Mouse (Mus musculus) limb, embryonic 15.5 days (tissue): ENCODE measurements at regions not wholly inside any gene's neighbourhood (a gene's known extent, or its start where the extent isn't known, plus 50 kb on each side); places are given as distances from the start of the nearest gene placed in this dataset.

Experiments used
- ATAC-seq: fragments of 200-750 bp; cut with Nextera tagmentation; 2 replicates; pipeline ENCODE4 v1.8.0; 2017; ENCODE audit warnings: low read depth, moderate TSS enrichment; ENCODE audit not compliant: insufficient number of reproducible peaks, low FRiP score, low TSS enrichment
- H3K27ac ChIP-seq: fragments of 300-500 bp; sonication (generic); 2 replicates; pipeline ENCODE4 v1.5.1; 2015; ENCODE audit warnings: moderate library complexity, mild to moderate bottlenecking, inconsistent platforms
- H3K27me3 ChIP-seq: fragments of 300-500 bp; sonication (generic); 2 replicates; pipeline ENCODE4 v1.6.1; 2015; ENCODE audit warnings: inconsistent platforms
- H3K36me3 ChIP-seq: fragments of 300-500 bp; sonication (generic); 2 replicates; pipeline ENCODE4 v1.6.1; 2015; ENCODE audit warnings: inconsistent platforms
- H3K4me1 ChIP-seq: fragments of 300-500 bp; sonication (generic); 2 replicates; pipeline ENCODE4 v1.6.1; 2015; ENCODE audit warnings: inconsistent platforms
- H3K4me2 ChIP-seq: fragments of 300-500 bp; sonication (generic); 2 replicates; pipeline ENCODE4 v1.6.1; 2015; ENCODE audit warnings: mild to moderate bottlenecking, inconsistent platforms
- H3K4me3 ChIP-seq: fragments of 300-500 bp; sonication (generic); 2 replicates; pipeline ENCODE4 v1.5.1; 2015; ENCODE audit warnings: mild to moderate bottlenecking, inconsistent platforms
- H3K9ac ChIP-seq: fragments of 300-500 bp; sonication (generic); 2 replicates; pipeline ENCODE4 v1.6.1; 2015; ENCODE audit warnings: inconsistent platforms
- H3K9me3 ChIP-seq: fragments of 300-500 bp; sonication (generic); 2 replicates; pipeline ENCODE4 v1.6.1; 2016; ENCODE audit warnings: inconsistent platforms
- WGBS: fragments of 180-500 bp; shearing (Covaris S2); methylation state at CpG from one replicate; pipeline ENCODE4 v1.1.7; 2015; 5-methylcytosine and 5-hydroxymethylcytosine counted together

DNA sequence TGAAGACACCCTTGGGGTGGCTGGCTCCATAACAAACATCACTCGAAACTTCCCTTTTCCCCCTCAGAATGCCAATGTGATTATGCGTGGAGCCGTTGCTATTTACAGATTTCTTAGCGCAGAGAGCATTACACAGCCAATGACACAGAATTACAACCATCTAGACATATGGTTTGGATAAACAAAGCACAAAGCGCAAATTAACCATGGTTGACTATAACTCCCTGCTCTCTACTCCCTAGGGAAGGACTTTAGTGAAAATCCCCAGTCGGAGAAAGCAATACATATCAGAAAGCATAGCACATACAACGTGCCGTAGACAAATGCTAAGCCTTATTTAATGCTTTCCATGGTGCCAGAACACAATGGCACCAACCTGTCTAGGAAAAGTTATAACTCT is 131.8 kb downstream of the Tshz3 start:
- no peaks in the 10 kb centered on the region for H3K9me3 ChIP-seq
- no peak for ATAC-seq
- H3K4me2 ChIP-seq: no peak overlapping the region
- no peaks in the 10 kb centered on the region for H3K36me3 ChIP-seq
- H3K4me3 ChIP-seq: no peak overlapping the region
- WGBS: 55% methylated on average over 8 of the region's 8 CpGs
- H3K27me3 ChIP-seq: no peaks in the 10 kb centered on the region
- no peak overlapping the region for H3K9ac ChIP-seq
- H3K27ac ChIP-seq: no peak overlapping the region
- no peaks in the 10 kb centered on the region for H3K4me1 ChIP-seq

DNA sequence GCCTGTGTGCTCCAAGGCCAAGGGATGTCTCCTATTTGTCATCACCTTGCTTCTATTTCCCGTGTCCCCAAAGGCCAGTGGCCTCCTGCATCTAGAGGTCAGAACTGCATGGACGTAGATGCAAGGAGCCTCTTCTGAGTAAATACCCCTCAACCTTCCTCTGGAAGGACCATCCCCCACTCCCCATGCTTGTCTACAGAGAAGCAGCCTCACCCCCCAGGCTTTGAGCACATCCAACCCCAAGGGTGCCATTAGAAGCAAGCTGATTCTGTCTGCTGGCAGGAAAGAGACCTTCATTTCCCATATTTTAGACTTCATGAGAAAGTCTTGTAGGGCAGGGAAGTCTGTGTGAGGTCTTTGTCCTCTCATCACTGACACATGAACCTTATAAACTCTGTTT is 132.2 kb downstream of the Tshz3 start:
- Histone ChIP-seq H3K27me3 (no peaks in the 10 kb centered on the region), H3K27ac (no peak overlapping the region), H3K4me1 (no peaks in the 10 kb centered on the region), H3K9me3 (no peaks in the 10 kb centered on the region), H3K9ac (no peak overlapping the region), H3K36me3 (no peaks in the 10 kb centered on the region), H3K4me3 (no peak overlapping the region), H3K4me2 (no peak overlapping the region)
- ATAC-seq: no peak
- 70% methylated on average over 2 of the region's 2 CpGs for WGBS

DNA sequence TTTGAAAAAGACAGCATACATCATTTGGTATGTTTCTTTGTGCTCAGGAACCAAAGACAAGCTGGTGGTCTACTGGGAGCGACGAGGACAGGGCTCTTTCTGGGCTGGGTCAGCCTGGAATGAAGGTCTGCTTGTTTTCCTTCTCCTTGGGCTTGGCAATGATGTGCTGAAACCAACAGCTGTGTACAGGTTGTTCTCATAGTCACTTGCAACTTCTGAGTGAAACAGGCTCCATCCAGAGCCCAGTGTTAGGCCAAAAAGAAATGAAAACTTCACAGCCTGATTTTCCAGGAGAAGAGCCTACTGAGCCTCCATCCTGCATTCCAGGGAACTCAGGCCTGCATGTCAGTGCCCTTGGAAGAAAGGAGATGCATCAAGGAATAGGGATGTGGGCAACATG is 150.4 kb downstream of the Tshz3 start:
- Histone ChIP-seq H3K4me1 (no peaks in the 10 kb centered on the region), H3K36me3 (no peaks in the 10 kb centered on the region), H3K27me3 (no peaks in the 10 kb centered on the region), H3K9ac (no peak overlapping the region), H3K4me2 (no peak overlapping the region), H3K27ac (no peak overlapping the region), H3K9me3 (no peaks in the 10 kb centered on the region), H3K4me3 (no peak overlapping the region)
- ATAC-seq: no peak
- WGBS: 79% methylated on average over 2 of the region's 2 CpGs

DNA sequence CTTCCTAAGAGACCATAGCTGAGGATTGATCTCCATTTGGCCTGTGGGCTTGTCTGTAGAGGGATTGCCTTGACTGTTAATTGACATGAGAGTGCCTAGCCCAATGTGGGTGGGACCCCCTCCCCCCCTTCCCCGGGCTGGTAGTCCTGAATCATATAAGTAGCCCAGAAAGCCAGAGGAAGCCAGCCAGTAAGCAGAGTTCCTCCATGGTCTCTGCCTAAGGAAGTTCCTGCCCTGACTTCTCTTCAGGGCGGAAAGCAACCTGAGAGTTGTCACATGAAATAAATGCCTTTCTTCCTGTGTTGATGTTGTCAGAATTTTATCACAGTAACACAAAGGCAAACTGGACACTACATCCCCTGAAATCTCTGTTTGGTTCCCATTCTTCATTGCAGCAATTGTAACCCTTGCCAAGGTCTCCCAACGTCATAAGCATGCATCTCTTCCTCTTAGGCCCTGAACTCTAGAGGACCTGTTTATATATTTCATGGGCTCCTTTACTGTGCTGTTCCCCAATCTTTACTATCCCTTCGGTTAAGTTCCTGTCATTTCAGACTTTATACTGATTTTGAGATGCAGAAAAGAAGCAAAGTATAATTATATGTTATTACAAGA is 153.5 kb downstream of the Tshz3 start:
- no peak overlapping the region for H3K27ac ChIP-seq
- no peaks in the 10 kb centered on the region for H3K9me3 ChIP-seq
- no peak overlapping the region for H3K4me2 ChIP-seq
- H3K36me3 ChIP-seq: no peaks in the 10 kb centered on the region
- no peak overlapping the region for H3K4me3 ChIP-seq
- H3K9ac ChIP-seq: no peak overlapping the region
- H3K27me3 ChIP-seq: no peaks in the 10 kb centered on the region
- WGBS: 71% methylated on average over 4 of the region's 4 CpGs
- no peak for ATAC-seq
- no peaks in the 10 kb centered on the region for H3K4me1 ChIP-seq

DNA sequence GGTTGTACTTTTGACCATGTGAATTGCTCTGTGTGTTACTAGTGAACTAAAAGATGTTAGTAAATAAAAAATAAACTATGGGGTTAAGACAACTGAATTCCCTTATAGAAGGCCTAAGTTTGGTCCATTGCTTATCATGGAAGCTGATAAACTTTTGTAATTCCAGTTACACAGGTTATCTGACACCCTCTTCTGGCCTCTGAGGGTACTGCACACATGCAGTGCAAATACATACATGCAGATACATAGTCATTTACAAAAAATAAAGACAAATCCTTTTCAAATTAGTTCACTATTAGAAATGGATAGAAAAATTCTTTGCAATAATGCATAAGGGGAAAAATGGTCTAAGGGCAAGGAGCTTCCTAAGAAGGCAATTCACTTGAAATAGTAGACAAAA is 156.4 kb downstream of the Tshz3 start:
- H3K27ac ChIP-seq: no peak overlapping the region
- H3K36me3 ChIP-seq: no peaks in the 10 kb centered on the region
- H3K9me3 ChIP-seq: no peaks in the 10 kb centered on the region
- H3K4me3 ChIP-seq: no peak overlapping the region
- no peaks in the 10 kb centered on the region for H3K4me1 ChIP-seq
- ATAC-seq: no peak
- H3K9ac ChIP-seq: no peak overlapping the region
- H3K4me2 ChIP-seq: no peak overlapping the region
- H3K27me3 ChIP-seq: no peaks in the 10 kb centered on the region

DNA sequence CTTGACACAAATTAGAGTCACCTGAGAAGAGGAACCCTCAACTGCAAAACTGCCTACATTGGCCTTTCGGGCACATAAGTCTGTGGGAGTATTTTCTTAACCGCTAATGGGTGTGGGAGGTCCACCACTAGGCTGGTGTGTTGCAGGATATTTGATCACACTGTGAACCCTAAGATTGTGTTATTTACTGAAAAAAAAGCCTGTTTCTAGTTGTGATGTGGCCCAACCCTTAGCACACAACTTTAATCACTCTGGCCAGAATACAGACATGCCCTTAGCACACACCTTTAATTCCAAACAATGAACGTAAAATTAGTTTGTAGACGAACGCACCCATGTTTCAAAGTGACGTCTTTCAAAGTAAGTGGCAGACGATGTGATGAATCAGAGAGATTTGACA is 161.5 kb downstream of the Tshz3 start:
- Histone ChIP-seq H3K4me3 (no peak overlapping the region), H3K4me1 (no peaks in the 10 kb centered on the region), H3K27me3 (no peaks in the 10 kb centered on the region), H3K36me3 (no peaks in the 10 kb centered on the region), H3K9me3 (no peaks in the 10 kb centered on the region), H3K4me2 (no peak overlapping the region), H3K9ac (no peak overlapping the region), H3K27ac (no peak overlapping the region)
- no peak for ATAC-seq
- WGBS: 82% methylated on average over 7 of the region's 7 CpGs

DNA sequence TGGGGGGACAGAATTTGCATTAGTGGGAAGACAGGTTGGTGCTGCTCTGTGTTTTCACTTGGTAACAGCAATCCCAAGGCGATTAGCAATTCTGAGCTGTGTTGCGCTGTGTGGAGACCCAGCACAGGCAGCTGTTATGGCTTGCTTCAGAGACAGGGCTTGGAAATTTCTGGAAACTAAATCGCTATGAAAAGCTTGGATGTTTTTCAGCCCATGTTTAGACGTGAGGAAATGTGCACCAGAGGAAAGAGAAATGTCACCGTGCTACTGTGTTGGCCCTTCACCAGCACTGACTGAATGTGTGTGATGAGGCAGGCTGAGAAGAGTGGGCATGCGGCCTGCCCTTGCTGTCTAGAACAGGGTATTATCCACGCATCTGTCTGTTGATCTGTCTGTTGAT is 164.6 kb downstream of the Tshz3 start:
- no peaks in the 10 kb centered on the region for H3K4me1 ChIP-seq
- no peak overlapping the region for H3K4me2 ChIP-seq
- ATAC-seq: no peak
- H3K27ac ChIP-seq: no peak overlapping the region
- no peak overlapping the region for H3K4me3 ChIP-seq
- no peaks in the 10 kb centered on the region for H3K27me3 ChIP-seq
- no peak overlapping the region for H3K9ac ChIP-seq
- H3K9me3 ChIP-seq: no peaks in the 10 kb centered on the region
- no peaks in the 10 kb centered on the region for H3K36me3 ChIP-seq
- 87% methylated on average over 7 of the region's 7 CpGs for WGBS

DNA sequence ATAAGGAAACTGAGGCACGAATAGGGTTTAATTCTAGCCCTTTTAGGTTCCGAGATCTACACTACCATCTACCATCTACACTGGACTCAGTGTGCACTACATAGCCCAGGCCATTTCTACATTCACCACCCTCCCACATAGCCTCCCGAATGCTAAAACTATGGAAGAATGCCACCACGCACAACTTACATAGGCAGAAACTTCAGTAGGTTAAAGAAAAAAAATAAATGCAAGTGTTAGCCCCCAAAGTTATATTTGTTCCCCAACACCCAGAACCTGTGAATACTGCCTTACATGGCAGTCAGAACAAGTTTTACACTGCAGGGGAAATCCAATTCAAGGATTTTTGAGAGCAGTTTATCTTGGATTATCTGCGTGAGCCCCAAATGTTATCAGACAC is 165.8 kb downstream of the Tshz3 start:
- Histone ChIP-seq H3K27me3 (no peaks in the 10 kb centered on the region), H3K27ac (no peak overlapping the region), H3K4me3 (no peak overlapping the region), H3K4me2 (no peak overlapping the region), H3K9ac (no peak overlapping the region), H3K4me1 (no peaks in the 10 kb centered on the region), H3K9me3 (no peaks in the 10 kb centered on the region), H3K36me3 (no peaks in the 10 kb centered on the region)
- ATAC-seq: no peak
- WGBS: 93% methylated on average over 5 of the region's 5 CpGs

DNA sequence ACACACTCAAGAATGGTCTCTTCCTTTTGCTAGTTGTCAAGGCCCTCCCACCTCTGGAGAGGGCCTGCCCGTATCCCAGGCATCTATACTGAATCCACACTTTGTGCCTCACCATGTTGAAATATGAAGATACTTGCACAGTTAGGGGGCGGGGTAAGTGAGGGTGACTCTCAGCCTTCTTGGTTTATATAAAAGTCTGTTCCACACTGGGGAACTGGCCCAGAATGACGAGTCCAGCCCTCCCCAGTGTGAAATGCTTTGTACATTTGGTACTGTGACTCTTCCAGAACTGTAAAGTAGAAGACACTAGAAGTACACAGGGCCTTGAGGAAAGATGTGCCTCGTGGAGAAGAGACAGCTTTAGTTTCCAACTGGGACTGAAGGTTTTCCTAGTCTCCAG is 166.8 kb downstream of the Tshz3 start:
- Histone ChIP-seq H3K4me2 (no peak overlapping the region), H3K9ac (no peak overlapping the region), H3K27me3 (no peaks in the 10 kb centered on the region), H3K27ac (no peak overlapping the region), H3K36me3 (no peaks in the 10 kb centered on the region), H3K4me3 (no peak overlapping the region), H3K9me3 (no peaks in the 10 kb centered on the region), H3K4me1 (no peaks in the 10 kb centered on the region)
- WGBS: 76% methylated on average over 4 of the region's 4 CpGs
- ATAC-seq: no peak

DNA sequence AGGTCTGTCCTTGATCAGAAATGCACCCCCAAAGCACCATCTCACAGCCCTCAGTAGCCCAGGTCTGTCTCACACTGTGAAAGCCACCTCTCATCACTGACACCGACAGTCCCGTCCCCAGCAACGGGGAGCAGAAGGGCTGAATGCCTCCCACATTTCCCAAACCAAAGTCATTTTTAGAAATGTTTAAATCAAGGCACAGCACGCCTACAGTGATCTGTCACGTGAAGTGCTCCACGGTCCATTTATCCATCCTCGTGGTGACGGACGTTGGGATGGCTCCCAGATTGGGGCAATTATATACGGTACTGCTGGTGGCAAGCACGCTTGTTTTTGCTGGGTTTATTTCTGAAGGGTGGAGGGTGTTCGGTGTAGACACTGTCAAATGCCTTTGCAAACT is 168.7 kb downstream of the Tshz3 start:
- H3K27me3 ChIP-seq: no peaks in the 10 kb centered on the region
- ATAC-seq: no peak
- no peak overlapping the region for H3K9ac ChIP-seq
- WGBS: 82% methylated on average over 12 of the region's 12 CpGs
- H3K4me3 ChIP-seq: no peak overlapping the region
- H3K27ac ChIP-seq: no peak overlapping the region
- H3K4me1 ChIP-seq: no peaks in the 10 kb centered on the region
- H3K36me3 ChIP-seq: no peaks in the 10 kb centered on the region
- H3K9me3 ChIP-seq: no peaks in the 10 kb centered on the region
- no peak overlapping the region for H3K4me2 ChIP-seq

DNA sequence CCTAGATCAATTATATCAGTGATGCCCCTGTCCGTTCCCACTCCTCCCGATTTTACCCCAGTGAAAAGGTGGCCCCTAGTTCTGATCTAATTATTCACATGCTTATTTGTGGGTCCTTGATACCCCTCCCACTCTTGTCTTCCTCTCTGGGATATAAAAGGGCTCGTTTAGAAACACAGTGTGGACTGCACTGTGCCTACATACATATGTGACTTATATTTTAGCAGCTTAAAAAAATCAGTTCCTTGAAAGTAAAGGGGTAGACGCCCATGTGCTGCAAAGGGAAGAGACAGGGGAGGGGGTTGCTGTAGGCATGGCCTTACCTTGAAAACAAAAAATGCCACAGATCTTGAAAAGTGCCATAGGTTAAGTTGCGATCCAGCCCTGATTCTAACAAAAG is 176.1 kb downstream of the Tshz3 start:
- H3K9me3 ChIP-seq: no peaks in the 10 kb centered on the region
- ATAC-seq: no peak
- 60% methylated on average over 5 of the region's 5 CpGs for WGBS
- H3K27me3 ChIP-seq: no peaks in the 10 kb centered on the region
- no peaks in the 10 kb centered on the region for H3K36me3 ChIP-seq
- H3K27ac ChIP-seq: no peak overlapping the region
- H3K4me3 ChIP-seq: no peak overlapping the region
- H3K4me1 ChIP-seq: 0 out of 2 replicates have a peak, but pooled peaks cover 4% of the 10 kb centered on the region
- H3K4me2 ChIP-seq: no peak overlapping the region
- no peak overlapping the region for H3K9ac ChIP-seq

DNA sequence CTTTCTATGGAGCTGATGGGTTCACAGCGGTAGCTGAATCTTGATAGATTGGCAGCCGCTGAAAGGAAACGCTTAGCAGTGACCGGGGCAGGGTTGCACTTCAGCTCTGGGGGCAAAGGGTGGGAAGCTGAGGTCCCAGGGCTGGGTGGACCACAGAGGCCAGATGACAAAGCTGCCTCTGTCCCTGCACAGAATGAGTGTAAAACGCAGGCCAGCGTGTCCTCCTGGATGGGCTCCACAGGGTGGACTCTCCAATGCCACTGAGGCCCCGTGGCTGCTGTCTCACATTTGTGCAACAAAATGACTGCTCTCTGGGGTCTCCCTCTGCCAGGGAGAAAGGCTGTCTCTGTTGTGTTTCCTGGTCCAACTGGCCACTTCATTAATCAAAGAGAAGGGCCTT is 179.8 kb downstream of the Tshz3 start:
- Histone ChIP-seq H3K4me3 (no peak overlapping the region), H3K4me1 (0 out of 2 replicates have a peak, but pooled peaks cover 4% of the 10 kb centered on the region), H3K36me3 (no peaks in the 10 kb centered on the region), H3K9me3 (no peaks in the 10 kb centered on the region), H3K4me2 (no peak overlapping the region), H3K27me3 (no peaks in the 10 kb centered on the region), H3K9ac (no peak overlapping the region), H3K27ac (no peak overlapping the region)
- WGBS: 30% methylated on average over 7 of the region's 7 CpGs
- ATAC-seq: no peak

DNA sequence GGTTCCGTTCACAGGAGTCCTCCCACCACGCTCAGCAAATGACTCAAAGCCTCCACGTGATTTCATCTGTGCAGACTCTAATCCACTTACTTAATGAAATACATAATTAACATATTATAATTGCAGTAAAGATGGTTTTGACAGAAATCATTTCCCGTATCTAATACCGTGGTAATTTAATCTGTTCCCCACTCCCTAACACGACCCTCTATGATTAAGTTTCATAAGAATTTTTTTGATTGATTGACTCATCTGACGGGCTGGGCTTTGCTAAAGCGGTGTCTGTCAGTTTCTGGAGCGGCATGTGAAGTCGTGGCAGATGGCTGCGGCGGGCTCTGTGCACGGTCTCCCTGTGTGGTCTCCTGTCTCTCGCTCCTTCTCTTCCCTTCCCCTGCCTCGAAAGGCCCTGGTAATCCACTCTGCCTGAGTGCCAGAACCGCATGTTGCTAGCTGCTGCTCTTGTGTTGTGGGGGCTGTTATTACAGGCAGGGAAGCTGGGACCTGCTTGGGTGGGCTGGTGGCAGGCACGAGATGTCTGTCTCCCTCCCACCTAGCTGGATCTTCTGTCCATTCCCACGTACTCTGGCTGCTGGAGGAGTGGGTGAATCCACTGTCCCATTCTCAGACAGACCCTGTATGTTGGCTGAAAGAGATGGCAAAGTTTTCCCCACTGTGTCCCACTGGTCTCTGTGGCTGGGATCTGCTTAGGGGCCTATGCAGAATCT is 195.0 kb downstream of the Tshz3 start:
- 44% methylated on average over 18 of the region's 18 CpGs for WGBS
- no peak overlapping the region for H3K4me2 ChIP-seq
- no peaks in the 10 kb centered on the region for H3K36me3 ChIP-seq
- no peak overlapping the region for H3K4me3 ChIP-seq
- H3K9me3 ChIP-seq: no peaks in the 10 kb centered on the region
- no peak overlapping the region for H3K9ac ChIP-seq
- ATAC-seq: no peak
- H3K27ac ChIP-seq: no peak overlapping the region
- H3K27me3 ChIP-seq: no peaks in the 10 kb centered on the region
- peaks cover 16% of the 10 kb centered on the region for H3K4me1 ChIP-seq
